Mouse (Mus musculus) testis, adult 2 months (tissue): ENCODE measurements around the gene Trim11.

Source experiments
- CTCF ChIP-seq: fragments of 200-500 bp; IDR thresholded peaks from 2 replicates; pipeline ENCODE4 v1.5.1; 2012; ENCODE audit warnings: low read depth, mild to moderate bottlenecking, inconsistent platforms, low read length, moderate library complexity; ENCODE audit not compliant: control insufficient read depth, insufficient read depth, insufficient replicate concordance
- POLR2A ChIP-seq: fragments of 200-500 bp; IDR thresholded peaks from 2 replicates; pipeline ENCODE4 v1.6.1; 2012; ENCODE audit warnings: low read depth, mild to moderate bottlenecking, inconsistent platforms, low read length, moderate library complexity; ENCODE audit not compliant: control insufficient read depth

DNA sequence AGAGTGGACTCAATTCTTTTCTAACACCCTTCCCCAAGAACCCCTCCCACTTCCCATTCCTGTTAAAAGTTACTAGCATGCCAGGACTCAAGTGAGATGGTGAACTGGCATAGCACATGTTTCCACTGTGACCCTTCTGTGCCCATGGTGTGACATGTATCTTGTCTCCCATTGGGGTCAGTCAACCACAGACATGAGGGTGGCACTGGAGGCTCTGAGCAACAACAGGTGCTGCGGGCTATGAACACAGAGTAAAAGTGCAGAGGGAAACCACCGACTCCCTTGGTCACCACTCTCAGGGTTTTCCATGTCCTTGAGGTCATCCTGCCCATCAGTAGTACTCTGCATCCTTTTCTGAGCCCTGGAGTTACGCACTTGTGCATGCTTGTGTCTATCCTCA is 6.1 kb upstream of the Trim11 start:
- TF ChIP-seq POLR2A (no peak), CTCF (no peak)
